Mouse (Mus musculus) adrenal gland, adult (tissue): ENCODE measurements at regions not wholly inside any gene's neighbourhood (a gene's known extent, or its start where the extent isn't known, plus 50 kb on each side); places are given as distances from the start of the nearest gene placed in this dataset.

Experiments used
- DNase-seq, 2 experiments: peaks; one replicate each; pipeline ENCODE4 v3.0.0; 2022 to 2023; ENCODE audit warnings: low spot score in 1 of 2; ENCODE audit not compliant: inconsistent age in 2 of 2

DNA sequence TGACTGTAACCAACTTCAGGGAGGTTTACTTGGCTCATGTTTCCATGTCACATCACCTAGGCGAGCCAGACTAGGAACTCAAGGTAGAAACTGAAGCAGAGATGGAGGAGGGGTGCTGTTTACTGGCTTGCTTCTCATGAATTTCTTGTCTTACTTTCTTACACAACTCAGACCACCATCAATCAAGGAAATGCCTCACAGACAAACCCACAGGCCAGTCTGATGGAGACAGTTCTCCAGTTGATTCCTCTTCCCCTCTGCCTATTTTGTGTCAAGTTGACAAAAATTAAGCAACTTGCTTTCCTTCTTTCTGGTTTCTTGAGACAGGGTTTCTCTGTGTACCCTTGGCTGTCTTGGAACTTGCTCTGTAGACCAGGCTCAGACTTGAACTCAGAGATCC is 83.8 kb upstream of the Phip start:
- DNase-seq = no peak

DNA sequence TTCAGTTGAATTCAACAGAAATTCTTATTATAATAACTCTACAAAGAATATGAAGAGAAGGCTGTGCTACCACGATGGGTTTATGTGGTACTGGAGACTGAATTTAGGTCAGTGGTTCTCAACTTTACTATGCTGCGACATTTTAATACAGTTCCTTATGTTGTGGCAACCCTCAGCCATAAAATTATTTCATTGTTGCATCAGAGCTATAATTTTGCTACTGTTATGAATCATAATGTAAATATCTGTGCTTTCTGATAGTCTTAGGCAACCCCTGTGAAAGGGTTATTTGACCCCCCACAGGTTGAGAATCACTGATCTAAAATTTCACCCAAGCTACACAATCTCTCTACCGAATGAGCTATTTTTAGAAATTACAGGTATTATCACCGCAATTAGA is 80.9 kb upstream of the Phip start:
- no peak for DNase-seq

DNA sequence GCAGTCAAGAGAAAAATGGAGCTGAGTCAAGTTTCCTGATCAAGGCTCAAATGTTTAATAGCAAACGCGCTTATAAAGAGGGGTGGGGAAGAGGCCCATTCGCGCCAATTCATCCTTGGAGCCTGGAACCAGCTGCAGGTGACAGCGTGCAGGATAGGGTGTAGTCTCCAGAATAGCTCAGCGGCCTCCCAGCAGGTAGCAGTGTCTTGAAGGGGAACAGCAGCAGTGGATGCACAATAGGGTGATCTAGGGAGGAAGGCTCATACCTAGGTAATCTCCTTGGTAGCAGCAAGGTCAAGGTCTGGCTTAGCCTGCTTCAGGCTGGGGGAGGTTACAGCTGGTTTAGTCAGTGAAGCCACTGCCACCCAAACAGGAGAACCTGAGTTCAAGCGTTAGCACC is 76.3 kb upstream of the Phip start:
- no peak for DNase-seq

DNA sequence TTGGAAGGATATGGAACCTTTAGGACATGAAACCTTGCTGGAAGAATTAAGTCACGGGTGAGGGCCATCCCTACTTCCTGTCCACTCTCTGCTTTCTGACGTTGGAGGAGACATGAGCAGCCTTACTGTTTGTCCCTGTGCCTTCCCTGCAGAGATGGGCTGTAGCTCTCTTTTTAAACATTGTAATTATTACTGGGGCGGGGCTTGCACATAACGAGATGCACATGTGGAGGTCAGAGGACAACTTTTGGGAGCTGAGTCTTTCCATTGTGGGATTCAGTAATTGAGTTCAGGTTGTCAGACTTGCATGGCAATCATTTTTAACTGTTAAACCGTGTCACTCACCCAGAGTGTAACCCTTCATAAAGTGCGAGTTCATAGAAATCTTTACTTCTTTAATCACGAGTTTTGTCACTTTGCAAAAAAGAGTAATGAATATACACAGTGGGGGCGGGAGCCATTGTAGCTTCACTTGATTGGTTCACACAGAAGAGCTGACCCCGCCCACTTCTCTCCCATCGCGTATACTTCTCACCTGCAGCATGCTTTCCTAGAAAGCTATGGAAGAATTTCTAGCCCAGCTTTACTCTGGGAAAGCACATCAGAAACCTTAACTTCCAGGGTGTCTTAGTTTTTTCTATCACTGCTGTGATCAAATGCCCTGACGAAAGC is 72.4 kb upstream of the Phip start:
- DNase-seq = no peak

DNA sequence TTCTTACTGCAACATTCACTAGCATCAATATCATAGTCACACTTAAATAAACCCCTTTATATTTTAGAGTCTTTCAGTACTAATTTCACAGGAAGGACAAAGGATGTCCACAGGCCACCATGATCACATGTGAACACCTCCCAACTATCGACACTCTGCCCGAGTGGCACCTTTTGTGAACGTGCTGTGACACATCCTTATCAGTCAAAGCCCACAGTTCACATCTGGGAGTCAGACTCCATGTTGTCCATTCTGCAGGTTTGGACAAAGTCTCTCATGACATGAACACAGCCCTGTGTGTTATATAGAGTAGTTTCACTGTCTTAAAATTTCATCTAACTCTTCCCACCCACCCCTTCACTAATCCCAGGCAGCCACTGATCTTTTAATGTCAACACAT is 70.7 kb upstream of the Phip start:
- no peak for DNase-seq

DNA sequence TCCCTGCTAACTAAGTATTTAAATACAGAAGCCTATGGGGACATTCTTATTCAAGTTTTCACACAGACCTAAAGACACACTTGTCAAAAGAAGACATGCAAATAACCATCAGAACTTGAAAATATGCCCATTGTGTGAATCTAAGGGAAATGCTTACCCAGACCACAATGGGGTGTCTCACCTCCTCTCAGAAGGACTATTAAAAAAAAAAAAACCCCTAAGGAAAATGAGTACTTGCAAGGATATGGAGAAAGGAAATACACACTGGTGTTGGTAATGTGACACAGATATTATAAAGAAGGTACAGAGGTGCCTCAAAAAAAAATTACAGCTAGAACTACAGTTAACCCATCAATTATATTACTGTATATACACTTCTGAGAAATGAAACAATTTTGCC is 68.5 kb upstream of the Phip start:
- DNase-seq = no peak

DNA sequence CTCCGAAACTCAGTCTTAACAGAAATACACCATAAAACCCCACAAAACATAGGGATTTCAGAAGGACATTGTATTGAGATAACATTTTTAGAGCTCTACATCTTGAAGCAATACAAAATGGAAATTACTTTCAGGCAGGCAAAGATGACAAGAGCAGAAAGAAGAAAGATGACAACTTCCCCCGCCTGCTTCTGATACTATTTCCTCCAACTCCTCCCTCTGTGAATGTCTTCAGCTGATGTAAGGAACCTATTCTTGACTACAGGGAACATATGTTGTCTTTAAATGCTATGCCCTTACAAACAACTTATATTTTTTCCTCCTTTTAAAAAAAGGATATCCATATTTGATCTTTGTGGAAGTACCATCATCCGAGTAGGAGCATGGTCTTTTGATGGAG is 66.0 kb upstream of the Phip start:
- no peak for DNase-seq

DNA sequence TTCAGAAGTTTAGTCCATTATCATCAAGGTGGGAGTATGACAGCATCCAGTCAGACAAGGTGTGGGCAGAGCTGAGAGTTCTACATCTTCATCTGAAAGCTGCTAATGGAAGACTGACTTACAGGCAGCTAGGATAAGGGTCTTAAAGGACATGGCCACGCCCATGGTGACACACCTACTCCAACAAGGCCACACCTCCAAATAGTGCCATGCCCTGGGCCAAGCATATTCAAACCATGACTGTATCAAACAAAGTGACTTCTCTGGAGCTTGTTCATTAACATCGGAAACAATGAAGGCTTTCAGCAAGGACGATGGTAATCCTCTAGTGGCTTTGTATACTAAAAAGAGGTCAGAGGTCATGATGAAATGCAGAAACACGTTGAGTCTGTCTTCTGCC is 65.4 kb upstream of the Phip start:
- DNase-seq = no peak

DNA sequence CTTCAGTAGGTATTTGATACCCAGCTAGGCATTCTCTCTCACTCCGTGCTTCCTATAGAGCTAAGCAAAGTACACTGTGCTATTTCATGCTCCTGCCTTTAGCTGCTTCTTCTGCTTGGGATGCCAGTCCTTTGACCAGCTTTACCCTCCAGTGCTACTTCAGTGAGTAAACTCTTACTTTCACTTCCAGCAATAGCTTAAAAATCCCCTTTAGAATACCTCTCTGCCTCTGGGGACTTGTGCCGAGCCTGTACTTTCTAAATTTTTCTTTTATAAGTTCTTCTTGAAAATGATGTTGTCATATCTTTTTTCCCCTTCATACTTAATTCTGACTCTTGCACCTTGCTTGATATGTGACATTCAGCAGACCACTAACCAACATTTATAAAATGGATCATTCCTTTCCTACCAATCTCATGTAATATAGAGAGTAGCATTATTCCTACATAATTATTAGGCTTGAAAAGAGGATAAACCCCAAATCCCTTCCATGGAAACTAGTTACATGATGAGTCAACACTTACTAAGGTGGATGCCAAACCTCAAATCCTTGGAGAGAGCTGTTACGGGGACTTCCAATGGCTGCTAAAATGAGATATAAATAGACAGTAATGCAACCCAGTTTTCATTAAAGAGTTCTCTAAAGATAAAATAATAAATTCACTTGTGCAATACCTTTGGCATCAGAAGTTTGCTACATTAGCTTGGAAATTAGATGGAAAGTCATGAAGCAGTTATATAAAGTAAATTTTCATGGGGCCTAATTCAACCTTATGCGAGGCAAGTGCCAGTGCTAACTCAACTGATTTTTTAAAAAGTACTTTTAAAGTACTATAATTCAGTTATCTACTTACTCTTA is 62.2 kb upstream of the Phip start:
- DNase-seq = peak in 1 of 2 experiments; percentile 31
